Mouse (Mus musculus) granulocyte monocyte progenitor cell, adult 5-6 weeks (primary cell): ENCODE results near the gene Mrpl2. TPM values are rescaled to one million over a fixed set of nuclear protein-coding genes. Genes with fewer than 3 reads are reported as not detected.
A peak's percentile ranks its signal among the peaks of the same experiment; 100 is the strongest.

Experiments
- ATAC-seq: replicated peaks from 2 replicates; pipeline ENCODE4 v1.8.0; 2016; ENCODE audit warnings: mild to moderate bottlenecking, moderate TSS enrichment, inconsistent platforms; ENCODE audit not compliant: poor library complexity, severe bottlenecking
- total RNA-seq, 2 experiments: library from RNA; stranded (forward) in 1 of 2; stranded (reverse) in 1 of 2; fragments of 200-712, 200-1000 nt in 1 of 2; fragments of >200 nt in 1 of 2; fragmentation: Nextera tagmentation in 1 of 2; gene quantifications; 2 replicates each; pipeline ENCODE4 v1.2.3; 2014 to 2017

Mrpl2 gene
- total RNA-seq, 2 experiments from 2014 or later = 103 to 106 TPM

GRCm38 (mm10) chr17:46623819-46624557 is 22.0 kb upstream of the Mrpl2 start:
- ATAC-seq = peak; percentile 60

- ATAC-seq = peak; percentile 5; the same call in 1 of the 2 replicates
These were observed 21.4 kb upstream of the Mrpl2 start for GRCm38 (mm10) chr17:46624598-46624997.

- no peak for ATAC-seq
These were observed 18.6 kb upstream of the Mrpl2 start for GRCm38 (mm10) chr17:46627409-46627808.

GRCm38 (mm10) chr17:46628471-46628790 is 17.6 kb upstream of the Mrpl2 start:
- ATAC-seq = no peak

GRCm38 (mm10) chr17:46628791-46629684 is 17.0 kb upstream of the Mrpl2 start, which contains the start of gene Ptk7:
Gene Ptk7 (minus strand): TSS chr17:46629504.
- ATAC-seq = peak; percentile 17; the same call in 1 of the 2 replicates

- peak; percentile 38 for ATAC-seq
These were observed 16.2 kb upstream of the Mrpl2 start for GRCm38 (mm10) chr17:46629685-46630441.

- peak; percentile 49 for ATAC-seq
These were observed 9.1 kb upstream of the Mrpl2 start for GRCm38 (mm10) chr17:46636831-46637523.

GRCm38 (mm10) chr17:46639929-46640328 is 6.1 kb upstream of the Mrpl2 start:
- peak; percentile 75 for ATAC-seq

GRCm38 (mm10) chr17:46642060-46642459 is 4.0 kb upstream of the Mrpl2 start:
- no peak for ATAC-seq

GRCm38 (mm10) chr17:46644152-46644805 is 1.8 kb upstream of the Mrpl2 start:
- no peak for ATAC-seq

- no peak for ATAC-seq
These were observed 1.0 kb upstream of the Mrpl2 start for GRCm38 (mm10) chr17:46644916-46645475.

GRCm38 (mm10) chr17:46646322-46646662 is 263 bp downstream of the Mrpl2 start:
- ATAC-seq = peak; percentile 12

GRCm38 (mm10) chr17:46647279-46647678 is 1.2 kb downstream of the Mrpl2 start:
- no peak for ATAC-seq

- ATAC-seq = no peak
These were observed 2.4 kb downstream of the Mrpl2 start for GRCm38 (mm10) chr17:46648436-46648835.

- ATAC-seq = no peak
These were observed 3.8 kb downstream of the Mrpl2 start for GRCm38 (mm10) chr17:46649811-46650210.

- peak; percentile 78 for ATAC-seq
These were observed 4.4 kb downstream of the Mrpl2 start, which contains the start of gene Cul7 for GRCm38 (mm10) chr17:46650232-46651031. Gene Cul7 (plus strand): TSS chr17:46650337.

GRCm38 (mm10) chr17:46651292-46651691 is 5.3 kb downstream of the Mrpl2 start:
- ATAC-seq = no peak

GRCm38 (mm10) chr17:46651755-46652547 is 5.9 kb downstream of the Mrpl2 start:
- ATAC-seq = no peak
